In the genomic region with DNA sequence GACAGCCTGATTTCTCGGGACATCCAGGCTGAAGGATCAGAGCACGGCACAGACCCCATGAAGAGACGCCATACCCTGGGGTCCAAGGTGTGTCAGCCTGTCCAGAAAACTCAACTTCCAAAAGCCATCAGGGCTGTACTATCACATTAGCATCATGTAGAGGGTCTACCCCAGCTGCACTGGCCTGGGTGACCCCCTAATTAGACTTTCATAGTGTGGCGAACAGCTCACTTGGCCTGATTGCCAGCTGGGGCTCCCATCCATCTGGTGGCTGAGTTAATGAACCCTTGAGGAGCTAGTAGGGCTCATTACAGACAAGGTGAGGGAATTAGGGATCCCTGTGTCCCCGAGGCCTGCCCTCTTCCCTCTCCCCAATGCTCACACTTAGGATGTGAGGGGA, we compare ENCODE assay signal across 18 mouse cellular contexts.
DNase-seq lines count a peak whose midpoint lies in the region; ATAC-seq and TF ChIP-seq lines count a peak whose summit lies in the region.
"Had no signal": no experiment of that assay in that cellular context is flagged by ENCODE, and none has a peak within 500 bp of the region (broad histone marks: within the 10 kb centered on the region; RNA-seq: fewer than 3 reads in every experiment).

No protein-coding gene starts in this region.

- no peak for TF ChIP-seq CTCF in gastrocnemius, adult 2 months (IDR thresholded peaks at IDR 0.05)

- H3K4me1 ChIP-seq in forebrain, embryonic 11.5 days (replicated peaks; ENCODE audit: control insufficient read depth, insufficient read depth, low read length) = no peaks in the 10 kb centered on the region; the same call in 1 of the 2 replicates
- H3K4me1 ChIP-seq in forebrain, embryonic 10.5 days = peaks cover 21% of the 10 kb centered on the region
- peaks cover 2% of the 10 kb centered on the region for H3K4me1 ChIP-seq in forebrain, embryonic 14.5 days (ENCODE audit: control insufficient read depth, insufficient read depth, low read length)
- peaks cover 21% of the 10 kb centered on the region for H3K4me1 ChIP-seq in hindbrain, embryonic 16.5 days (ENCODE audit: control insufficient read depth, insufficient read depth, low read depth, low read length)
- peaks cover 16% of the 10 kb centered on the region; the same call in 1 of the 2 replicates for H3K4me1 ChIP-seq in neural tube, embryonic 14.5 days (ENCODE audit: control insufficient read depth, insufficient read depth, low read length)
- H3K4me1 ChIP-seq: embryonic facial prominence, embryonic 12.5 days; heart, embryonic 10.5 days had no signal

- no peak overlapping the region for H3K4me2 ChIP-seq in forebrain, embryonic 11.5 days (ENCODE audit: low read depth, low read length, severe bottlenecking)
- no peak overlapping the region for H3K4me2 ChIP-seq in forebrain, embryonic 14.5 days (ENCODE audit: low read length)
- no peak overlapping the region for H3K4me2 ChIP-seq in hindbrain, embryonic 16.5 days (ENCODE audit: low read length)
- no peak overlapping the region for H3K4me2 ChIP-seq in neural tube, embryonic 14.5 days (ENCODE audit: low read depth, low read length)
- H3K4me2 ChIP-seq: embryonic facial prominence, embryonic 12.5 days had no signal

- H3K9ac ChIP-seq in forebrain, embryonic 11.5 days (ENCODE audit: low read length) = no peak overlapping the region
- H3K9ac ChIP-seq in forebrain, embryonic 14.5 days (ENCODE audit: low read length) = no peak overlapping the region
- no peak overlapping the region for H3K9ac ChIP-seq in hindbrain, embryonic 16.5 days (ENCODE audit: low read depth, low read length)
- no peak overlapping the region for H3K9ac ChIP-seq in neural tube, embryonic 14.5 days (replicated peaks; ENCODE audit: low read depth, low read length)
- H3K9ac ChIP-seq: embryonic facial prominence, embryonic 12.5 days had no signal

- intact Hi-C loops in gastrocnemius, adult 2 months (cut with DNase I) = no loop called here

- 85% methylated on average over 5 of the region's 5 CpGs for WGBS in forebrain, embryonic 11.5 days
- 84% methylated on average over 5 of the region's 5 CpGs for WGBS in forebrain, embryonic 10.5 days
- WGBS in forebrain, embryonic 14.5 days = 74% methylated on average over 5 of the region's 5 CpGs
- 48% methylated on average over 5 of the region's 5 CpGs for WGBS in hindbrain, embryonic 16.5 days
- WGBS in neural tube, embryonic 14.5 days = 48% methylated on average over 5 of the region's 5 CpGs

- H3K9me3 ChIP-seq in forebrain, embryonic 11.5 days (ENCODE audit: control insufficient read depth, low read length) = no peaks in the 10 kb centered on the region
- no peaks in the 10 kb centered on the region for H3K9me3 ChIP-seq in forebrain, embryonic 10.5 days
- no peaks in the 10 kb centered on the region for H3K9me3 ChIP-seq in forebrain, embryonic 14.5 days (replicated peaks; ENCODE audit: control insufficient read depth, low read length)
- no peaks in the 10 kb centered on the region for H3K9me3 ChIP-seq in hindbrain, embryonic 16.5 days (ENCODE audit: control insufficient read depth, low read length)
- H3K9me3 ChIP-seq in neural tube, embryonic 14.5 days (ENCODE audit: control insufficient read depth, low read length) = no peaks in the 10 kb centered on the region
- H3K9me3 ChIP-seq: embryonic facial prominence, embryonic 12.5 days; heart, embryonic 10.5 days had no signal

- H3K27ac ChIP-seq in forebrain, embryonic 11.5 days (ENCODE audit: low read depth, low read length) = no peak overlapping the region
- H3K27ac ChIP-seq in forebrain, embryonic 10.5 days = no peak overlapping the region
- H3K27ac ChIP-seq in forebrain, embryonic 14.5 days (ENCODE audit: low read depth, low read length) = no peak overlapping the region; the same call in 1 of the 2 replicates
- H3K27ac ChIP-seq in hindbrain, embryonic 16.5 days (ENCODE audit: low read depth, low read length) = no peak overlapping the region
- H3K27ac ChIP-seq in neural tube, embryonic 14.5 days (ENCODE audit: low read depth, low read length) = no peak overlapping the region
- H3K27ac ChIP-seq in gastrocnemius, adult 2 months = no peak overlapping the region
- H3K27ac ChIP-seq: embryonic facial prominence, embryonic 12.5 days; heart, embryonic 10.5 days had no signal

- ATAC-seq in forebrain, embryonic 11.5 days (replicated peaks; ENCODE audit: low FRiP score) = peak; percentile 48; the same call in 1 of the 2 replicates
- peak; percentile 35; the same call in 1 of the 2 replicates for ATAC-seq in forebrain, embryonic 14.5 days
- 0 out of 2 replicates have a peak, but pooled peaks have one; percentile 18 for ATAC-seq in hindbrain, embryonic 16.5 days
- peak; percentile 19; the same call in 1 of the 2 replicates for ATAC-seq in neural tube, embryonic 14.5 days (ENCODE audit: low read depth)
- ATAC-seq: activated CD4-positive, CD25-positive, alpha-beta regulatory T cell, adult 4 months had no signal

- H3K4me3 ChIP-seq in forebrain, embryonic 11.5 days (ENCODE audit: low read depth, low read length) = no peak overlapping the region
- no peak overlapping the region for H3K4me3 ChIP-seq in forebrain, embryonic 10.5 days
- no peak overlapping the region for H3K4me3 ChIP-seq in forebrain, embryonic 14.5 days (ENCODE audit: low read depth, low read length)
- H3K4me3 ChIP-seq in hindbrain, embryonic 16.5 days (ENCODE audit: low read length) = no peak overlapping the region
- no peak overlapping the region for H3K4me3 ChIP-seq in neural tube, embryonic 14.5 days (ENCODE audit: low read depth, low read length)
- no peak overlapping the region for H3K4me3 ChIP-seq in gastrocnemius, adult 2 months
- H3K4me3 ChIP-seq: embryonic facial prominence, embryonic 12.5 days; heart, embryonic 10.5 days; myocyte had no signal

- no peaks in the 10 kb centered on the region for H3K36me3 ChIP-seq in forebrain, embryonic 11.5 days (ENCODE audit: control insufficient read depth, insufficient read depth, low read length)
- H3K36me3 ChIP-seq in forebrain, embryonic 10.5 days (replicated peaks) = peaks cover 39% of the 10 kb centered on the region
- H3K36me3 ChIP-seq in forebrain, embryonic 14.5 days (ENCODE audit: control insufficient read depth, insufficient read depth, low read length) = peaks cover 17% of the 10 kb centered on the region; the same call in 1 of the 2 replicates
- no peaks in the 10 kb centered on the region for H3K36me3 ChIP-seq in hindbrain, embryonic 16.5 days (ENCODE audit: control insufficient read depth, insufficient read depth, low read length)
- H3K36me3 ChIP-seq in neural tube, embryonic 14.5 days (ENCODE audit: control insufficient read depth, insufficient read depth, low read length) = no peaks in the 10 kb centered on the region
- H3K36me3 ChIP-seq: embryonic facial prominence, embryonic 12.5 days; heart, embryonic 10.5 days had no signal

- no peak for DNase-seq in forebrain, embryonic 11.5 days (ENCODE audit: low spot score)
- no peak for DNase-seq in forebrain, embryonic 10.5 days (ENCODE audit: extremely low spot score, low spot score)
- no peak for DNase-seq in forebrain, embryonic 14.5 days (ENCODE audit: low spot score)
- no peak for DNase-seq in gastrocnemius, adult 2 months
- no peak for DNase-seq in Muller cell, postnatal 12 days (ENCODE audit: inconsistent ontology term)
- DNase-seq in urinary bladder, adult 18-20 months (ENCODE audit: low spot score in 2 of 2) = no peak
- DNase-seq: cerebellum, adult 11 months; cerebellum, postnatal 36 days; gastrocnemius, postnatal 14 days; heart, postnatal 14 days; liver; lung, adult 2 months had no signal

- H3K27me3 ChIP-seq in forebrain, embryonic 11.5 days (ENCODE audit: control insufficient read depth, insufficient read depth, low read length) = no peaks in the 10 kb centered on the region
- H3K27me3 ChIP-seq in forebrain, embryonic 10.5 days (ENCODE audit: poor library complexity, severe bottlenecking) = no peaks in the 10 kb centered on the region
- H3K27me3 ChIP-seq in forebrain, embryonic 14.5 days (replicated peaks; ENCODE audit: control insufficient read depth, insufficient read depth, low read length) = no peaks in the 10 kb centered on the region
- H3K27me3 ChIP-seq in hindbrain, embryonic 16.5 days (replicated peaks; ENCODE audit: control insufficient read depth, insufficient read depth, low read length) = no peaks in the 10 kb centered on the region
- no peaks in the 10 kb centered on the region for H3K27me3 ChIP-seq in neural tube, embryonic 14.5 days (ENCODE audit: control insufficient read depth, insufficient read depth, low read length)
- H3K27me3 ChIP-seq: embryonic facial prominence, embryonic 12.5 days had no signal
